Mouse (Mus musculus) hindbrain, embryonic 16.5 days (tissue): ENCODE measurements around the gene Lgr6. TPM values are rescaled to one million over a fixed set of nuclear protein-coding genes. Genes with fewer than 3 reads are reported as not detected.

Experiments used
- ATAC-seq: fragments of 200-750 bp; cut with Nextera tagmentation; 2 replicates; pipeline ENCODE4 v1.8.0; 2017; ENCODE audit warnings: moderate TSS enrichment, moderate library complexity
- H3K27ac ChIP-seq: fragments of 300-500 bp; sonication (generic); 2 replicates; pipeline ENCODE4 v1.5.1; 2014; ENCODE audit warnings: low read depth, mild to moderate bottlenecking, control low read depth, low read length, moderate library complexity
- H3K27me3 ChIP-seq: fragments of 300-500 bp; sonication (generic); replicated peaks from 2 replicates; pipeline ENCODE4 v1.6.1; 2014; ENCODE audit warnings: low read length; ENCODE audit not compliant: control insufficient read depth, insufficient read depth
- H3K36me3 ChIP-seq: fragments of 300-500 bp; sonication (generic); 2 replicates; pipeline ENCODE4 v1.6.1; 2014; ENCODE audit warnings: mild to moderate bottlenecking, low read length, moderate library complexity, mixed read lengths; ENCODE audit not compliant: control insufficient read depth, insufficient read depth
- H3K4me1 ChIP-seq: fragments of 300-500 bp; sonication (generic); 2 replicates; pipeline ENCODE4 v1.6.1; 2014; ENCODE audit warnings: low read depth, low read length; ENCODE audit not compliant: control insufficient read depth, insufficient read depth
- H3K4me2 ChIP-seq: fragments of 300-500 bp; sonication (generic); 2 replicates; pipeline ENCODE4 v1.6.1; 2014; ENCODE audit warnings: mild to moderate bottlenecking, low read length, control low read depth, moderate library complexity
- H3K4me3 ChIP-seq: fragments of 300-500 bp; sonication (generic); 2 replicates; pipeline ENCODE4 v1.5.1; 2014; ENCODE audit warnings: mild to moderate bottlenecking, low read length, control low read depth, moderate library complexity
- H3K9ac ChIP-seq: fragments of 300-500 bp; sonication (generic); 2 replicates; pipeline ENCODE4 v1.6.1; 2014; ENCODE audit warnings: low read depth, mild to moderate bottlenecking, control low read depth, low read length, moderate library complexity
- H3K9me3 ChIP-seq: fragments of 300-500 bp; sonication (generic); 2 replicates; pipeline ENCODE4 v1.6.1; 2014; ENCODE audit warnings: mild to moderate bottlenecking, low read length, moderate library complexity; ENCODE audit not compliant: control insufficient read depth
- WGBS: fragments of 180-500 bp; shearing (Covaris S2); extraction: QIAGEN DNeasy Blood & Tissue Kit; methylation state at CpG from one replicate; pipeline ENCODE4 v1.1.7; 2014; 5-methylcytosine and 5-hydroxymethylcytosine counted together
- polyA plus RNA-seq: library from polyadenylated mRNA; unstranded; fragments of >200 nt; fragmentation: Nextera tagmentation; extraction: Ambion mirVana; gene quantifications from 2 replicates; pipeline ENCODE4 v1.2.1, GENCODE M21; 2015

Gene Lgr6
- polyA plus RNA-seq, 1 experiment from 2014 or later, result 1.7 TPM

DNA sequence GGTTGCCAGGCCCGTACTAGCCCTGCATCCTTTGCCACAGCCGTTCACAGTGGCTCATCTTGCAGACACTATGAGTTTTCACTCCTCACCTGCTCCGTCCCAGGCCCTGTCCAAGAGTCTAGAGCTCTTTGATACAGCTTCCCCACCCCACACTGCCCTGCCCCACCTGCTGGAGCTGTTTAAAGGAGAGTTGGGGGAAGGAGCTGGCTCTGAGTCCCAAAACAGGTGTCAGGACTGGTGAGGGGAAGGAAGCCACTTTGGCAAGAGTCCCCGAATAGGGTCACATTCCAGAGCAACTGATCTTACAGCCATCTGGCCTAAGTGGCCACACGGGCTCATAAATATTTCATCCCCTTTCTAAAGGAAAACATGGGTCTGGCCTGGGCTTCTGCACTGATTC lies 51.0 kb downstream of the Lgr6 start:
- Histone ChIP-seq H3K4me2 (no peak overlapping the region), H3K27ac (no peak overlapping the region), H3K4me3 (no peak overlapping the region), H3K27me3 (no peaks in the 10 kb centered on the region), H3K36me3 (no peaks in the 10 kb centered on the region), H3K9me3 (no peaks in the 10 kb centered on the region), H3K9ac (no peak overlapping the region), H3K4me1 (no peaks in the 10 kb centered on the region)
- no peak for ATAC-seq
- WGBS, result 75% methylated on average over 5 of the region's 5 CpGs

DNA sequence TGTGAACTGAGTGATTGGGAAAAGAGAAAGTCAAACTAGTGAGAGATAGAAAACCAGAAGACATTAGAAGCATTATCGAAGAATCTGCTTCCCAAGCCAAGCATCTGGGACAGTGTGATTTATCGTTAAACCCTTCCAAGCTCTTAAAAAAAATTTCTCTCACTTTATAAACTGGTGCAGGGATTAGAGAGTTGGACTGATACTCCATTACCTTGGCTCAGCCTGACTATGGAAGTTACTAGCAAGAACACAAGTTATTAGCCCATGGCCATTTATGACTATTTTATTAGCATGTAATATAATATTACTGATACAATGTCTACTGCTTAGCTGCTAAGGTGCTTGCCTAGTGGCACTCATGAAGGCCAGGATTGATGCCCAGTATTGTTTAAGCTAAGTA lies 60.6 kb downstream of the Lgr6 start:
- ATAC-seq, result no peak
- Histone ChIP-seq H3K4me2 (no peak overlapping the region), H3K9ac (no peak overlapping the region), H3K4me1 (no peaks in the 10 kb centered on the region), H3K9me3 (no peaks in the 10 kb centered on the region), H3K27me3 (no peaks in the 10 kb centered on the region), H3K36me3 (no peaks in the 10 kb centered on the region), H3K27ac (no peak overlapping the region), H3K4me3 (no peak overlapping the region)
- 99% methylated on average over 2 of the region's 2 CpGs for WGBS

DNA sequence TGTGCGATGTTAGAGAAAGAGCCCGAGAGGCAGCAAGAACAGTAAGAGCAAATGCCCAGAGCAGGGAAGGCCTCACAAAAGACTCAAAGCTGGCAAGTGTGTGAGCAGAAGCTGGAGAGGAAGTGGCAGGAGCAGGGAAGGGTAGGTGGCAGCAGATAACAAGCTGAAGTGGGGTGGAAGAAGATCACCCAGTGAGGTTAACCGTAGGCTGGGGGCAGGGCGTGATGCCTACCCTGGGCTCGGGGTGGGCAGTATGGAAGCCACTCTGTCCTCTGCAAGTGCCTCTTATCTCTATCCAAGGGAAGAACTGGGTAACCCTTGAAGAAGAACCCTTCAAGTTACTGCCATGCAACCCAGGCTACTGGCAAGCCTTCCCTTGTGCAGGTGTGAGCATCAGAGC lies 68.8 kb downstream of the Lgr6 start:
- no peak for ATAC-seq
- Histone ChIP-seq H3K27me3 (no peaks in the 10 kb centered on the region), H3K4me3 (no peak overlapping the region), H3K9ac (no peak overlapping the region), H3K4me2 (no peak overlapping the region), H3K9me3 (no peaks in the 10 kb centered on the region), H3K4me1 (no peaks in the 10 kb centered on the region), H3K36me3 (no peaks in the 10 kb centered on the region), H3K27ac (no peak overlapping the region)
- WGBS, result 90% methylated on average over 5 of the region's 5 CpGs

DNA sequence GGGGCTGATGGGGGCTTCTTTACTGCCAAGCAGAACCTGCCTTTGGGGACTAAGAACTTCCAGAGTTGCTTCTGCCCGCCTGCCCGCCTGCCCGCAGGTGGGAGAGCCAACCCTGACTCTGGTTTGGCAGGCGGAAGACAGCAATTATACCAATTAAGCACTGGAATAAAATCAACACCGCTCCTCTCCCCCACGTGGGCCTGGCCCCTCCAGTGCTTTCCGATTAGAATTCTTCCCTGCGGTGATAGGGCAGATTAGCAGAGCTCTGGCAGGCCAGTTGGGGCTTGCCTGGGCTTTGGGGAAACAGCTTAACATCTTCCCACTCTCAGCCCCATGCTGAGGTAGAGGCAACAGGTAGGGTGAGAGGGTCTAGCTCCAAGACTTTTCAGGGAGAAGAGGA lies 72.4 kb downstream of the Lgr6 start:
- ATAC-seq, result no peak
- 42% methylated on average over 8 of the region's 8 CpGs for WGBS
- no peaks in the 10 kb centered on the region for H3K36me3 ChIP-seq
- no peak overlapping the region for H3K4me3 ChIP-seq
- H3K27me3 ChIP-seq, result no peaks in the 10 kb centered on the region
- no peaks in the 10 kb centered on the region for H3K4me1 ChIP-seq
- H3K27ac ChIP-seq, result no peak overlapping the region
- no peak overlapping the region for H3K4me2 ChIP-seq
- no peak overlapping the region for H3K9ac ChIP-seq
- H3K9me3 ChIP-seq, result no peaks in the 10 kb centered on the region

DNA sequence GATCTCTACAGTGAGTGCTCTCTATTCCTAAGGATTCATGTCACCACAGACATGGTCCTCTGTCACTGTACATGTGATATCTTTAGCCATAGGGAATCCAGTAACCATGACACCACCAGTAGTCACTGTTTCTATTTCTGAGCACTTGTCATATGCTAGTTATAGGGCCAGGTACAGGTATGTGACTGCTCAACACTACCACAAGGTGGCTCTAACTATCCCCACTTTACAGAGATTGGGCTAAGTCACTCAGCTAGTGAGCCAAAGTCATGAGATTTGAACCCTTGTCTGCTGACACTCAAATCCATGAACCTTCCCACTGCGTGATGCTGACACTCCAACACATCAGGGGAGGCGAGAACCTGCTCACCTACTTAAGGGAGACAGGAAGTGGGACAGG lies 75.0 kb downstream of the Lgr6 start:
- no peak overlapping the region for H3K4me3 ChIP-seq
- 78% methylated on average over 2 of the region's 2 CpGs for WGBS
- H3K27me3 ChIP-seq, result no peaks in the 10 kb centered on the region
- H3K9ac ChIP-seq, result no peak overlapping the region
- H3K27ac ChIP-seq, result no peak overlapping the region
- no peak overlapping the region for H3K4me2 ChIP-seq
- no peaks in the 10 kb centered on the region for H3K4me1 ChIP-seq
- no peaks in the 10 kb centered on the region for H3K36me3 ChIP-seq
- no peaks in the 10 kb centered on the region for H3K9me3 ChIP-seq
- no peak for ATAC-seq

DNA sequence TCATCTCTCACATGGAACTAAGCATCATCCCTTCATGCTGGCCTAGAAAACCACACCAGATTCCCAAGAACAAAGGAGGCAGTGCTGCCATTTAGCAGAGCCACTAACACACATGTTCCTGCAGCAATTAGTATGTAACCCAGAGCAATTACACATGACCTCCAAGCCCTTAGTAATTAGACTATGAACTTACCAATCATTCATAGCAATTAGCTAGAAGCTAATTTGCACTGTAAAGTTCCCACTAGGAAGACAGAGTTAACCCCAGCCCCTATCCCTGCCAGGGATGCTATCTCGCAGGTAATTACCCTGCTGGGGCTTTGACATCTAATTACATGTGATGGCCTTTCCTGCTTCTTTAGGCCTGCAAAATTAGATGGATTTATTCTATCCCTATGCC lies 78.8 kb downstream of the Lgr6 start:
- peaks cover 4% of the 10 kb centered on the region for H3K4me1 ChIP-seq
- no peak; the same call in 1 of the 2 replicates for ATAC-seq
- H3K4me3 ChIP-seq, result no peak overlapping the region
- 55% methylated on average over 1 of the region's 1 CpGs for WGBS
- H3K27ac ChIP-seq, result no peak overlapping the region
- no peak overlapping the region for H3K4me2 ChIP-seq
- H3K9ac ChIP-seq, result no peak overlapping the region
- H3K36me3 ChIP-seq, result no peaks in the 10 kb centered on the region
- H3K9me3 ChIP-seq, result no peaks in the 10 kb centered on the region
- no peaks in the 10 kb centered on the region for H3K27me3 ChIP-seq

DNA sequence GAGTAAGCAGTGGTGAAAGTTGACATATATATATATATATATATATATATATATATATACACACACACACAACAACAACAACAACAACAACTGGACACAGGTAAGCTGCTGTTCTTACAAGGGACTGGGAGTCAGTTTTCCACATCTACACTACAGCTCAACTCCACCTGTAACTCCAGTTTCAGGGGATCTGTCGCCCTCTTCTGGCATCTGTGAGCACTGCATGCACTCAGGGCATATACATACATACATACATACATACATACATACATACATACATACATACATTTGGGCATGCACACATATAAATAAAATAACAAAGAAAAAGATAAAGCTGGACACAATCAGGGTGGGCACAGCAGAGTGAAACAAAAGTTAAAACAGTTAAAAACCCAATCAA lies 81.5 kb downstream of the Lgr6 start:
- 76% methylated on average over 1 of the region's 1 CpGs for WGBS
- 0 out of 2 replicates have a peak, but pooled peaks cover 1% of the 10 kb centered on the region for H3K27me3 ChIP-seq

DNA sequence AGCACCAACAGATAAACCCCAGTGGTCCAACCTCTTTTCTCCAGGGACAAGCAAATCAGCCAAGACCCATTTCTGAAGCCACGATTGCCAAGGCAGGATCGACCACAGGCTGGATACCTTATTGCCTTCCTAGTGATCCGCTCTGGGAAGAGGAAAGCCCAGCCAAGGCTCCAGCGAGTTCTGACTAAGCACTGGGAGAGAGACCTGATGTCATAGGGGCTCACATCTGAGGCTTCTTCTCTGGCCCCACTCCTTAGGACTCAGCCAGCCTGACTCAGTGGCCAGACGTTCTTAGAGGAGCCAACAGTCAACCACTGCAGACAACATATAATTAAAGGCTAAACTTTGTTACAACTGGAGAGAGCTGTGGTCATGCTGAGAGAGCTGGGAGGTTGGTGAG lies 83.1 kb downstream of the Lgr6 start:
- no peak for ATAC-seq
- Histone ChIP-seq H3K36me3 (no peaks in the 10 kb centered on the region), H3K27me3 (0 out of 2 replicates have a peak, but pooled peaks cover 2% of the 10 kb centered on the region), H3K9me3 (no peaks in the 10 kb centered on the region), H3K27ac (no peak overlapping the region), H3K4me3 (no peak overlapping the region), H3K4me1 (peaks cover 14% of the 10 kb centered on the region), H3K4me2 (no peak overlapping the region), H3K9ac (no peak overlapping the region)
- WGBS, result 90% methylated on average over 5 of the region's 5 CpGs

More for the DNA sequence above, 81.5 kb downstream of the Lgr6 start:
- no peaks in the 10 kb centered on the region for H3K36me3 ChIP-seq
- peaks cover 14% of the 10 kb centered on the region for H3K4me1 ChIP-seq
- no peak overlapping the region for H3K27ac ChIP-seq
- H3K9ac ChIP-seq, result no peak overlapping the region
- H3K4me2 ChIP-seq, result no peak overlapping the region
- H3K4me3 ChIP-seq, result no peak overlapping the region
- no peak for ATAC-seq
- H3K9me3 ChIP-seq, result no peaks in the 10 kb centered on the region

DNA sequence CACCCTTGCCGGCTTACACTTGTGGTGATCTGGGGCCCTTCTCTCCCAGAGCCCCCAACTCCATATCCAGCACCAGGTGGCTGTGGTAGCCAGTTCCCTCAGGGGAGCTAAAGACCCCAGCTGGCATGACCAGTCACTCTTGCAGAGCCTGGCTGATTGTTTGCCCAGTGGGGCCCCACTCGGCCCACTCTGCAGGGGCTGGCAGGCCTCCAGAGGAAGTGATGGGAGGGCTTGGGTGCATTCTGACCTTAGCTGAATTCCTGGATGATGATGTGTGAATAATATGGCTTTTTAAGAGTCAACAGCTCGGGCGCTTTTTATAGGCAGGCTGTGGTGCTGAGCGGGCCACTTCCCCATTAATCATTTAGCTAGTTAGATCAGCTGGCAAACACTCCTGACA lies 84.1 kb downstream of the Lgr6 start:
- Histone ChIP-seq H3K36me3 (no peaks in the 10 kb centered on the region), H3K27ac (no peak overlapping the region), H3K9ac (no peak overlapping the region), H3K4me3 (no peak overlapping the region), H3K4me1 (peaks cover 14% of the 10 kb centered on the region), H3K4me2 (no peak overlapping the region), H3K27me3 (0 out of 2 replicates have a peak, but pooled peaks cover 2% of the 10 kb centered on the region), H3K9me3 (no peaks in the 10 kb centered on the region)
- 11% methylated on average over 5 of the region's 5 CpGs for WGBS
- ATAC-seq, result peak; percentile 51; the same call in 1 of the 2 replicates
